Mouse (Mus musculus) bone marrow macrophage, adult 2 months (primary cell): Measurements from ENCODE around the gene Zup1. TPM values are rescaled to one million over a fixed set of nuclear protein-coding genes. Genes with fewer than 3 reads are reported as not detected.
"Not testable (repeated sequence)": the region's sequence is repeated elsewhere in the genome, so short reads cannot be mapped to it uniquely, and the experiment has no call there.

Source experiments
- H3K27ac ChIP-seq: 2 replicates; pipeline ENCODE4 v1.5.1; 2012; ENCODE audit warnings: low read depth, low read length; ENCODE audit not compliant: insufficient read depth
- H3K4me1 ChIP-seq: 2 replicates; pipeline ENCODE4 v1.6.1; 2012; ENCODE audit warnings: low read length; ENCODE audit not compliant: control insufficient read depth, insufficient read depth
- H3K4me3 ChIP-seq: 2 replicates; pipeline ENCODE4 v1.5.1; 2012; ENCODE audit warnings: mild to moderate bottlenecking, low read length, moderate library complexity; ENCODE audit not compliant: insufficient read depth
- CTCF ChIP-seq: IDR thresholded peaks from 2 replicates; pipeline ENCODE4 v1.5.1; 2012; ENCODE audit warnings: low read depth, mild to moderate bottlenecking, low read length, moderate library complexity
- POLR2A ChIP-seq: IDR thresholded peaks from 2 replicates; pipeline ENCODE4 v1.6.1; 2012; ENCODE audit warnings: mild to moderate bottlenecking, low read depth, low read length, borderline replicate concordance
- polyA plus RNA-seq: library from polyadenylated mRNA; stranded (reverse); fragments of >200 nt; gene quantifications from 2 replicates; pipeline ENCODE4 v1.2.4, GENCODE M21; 2012; ENCODE audit not compliant: missing spikeins, insufficient read depth, insufficient read length

Zup1 gene
- polyA plus RNA-seq, 1 experiment, result 44.5 TPM

DNA sequence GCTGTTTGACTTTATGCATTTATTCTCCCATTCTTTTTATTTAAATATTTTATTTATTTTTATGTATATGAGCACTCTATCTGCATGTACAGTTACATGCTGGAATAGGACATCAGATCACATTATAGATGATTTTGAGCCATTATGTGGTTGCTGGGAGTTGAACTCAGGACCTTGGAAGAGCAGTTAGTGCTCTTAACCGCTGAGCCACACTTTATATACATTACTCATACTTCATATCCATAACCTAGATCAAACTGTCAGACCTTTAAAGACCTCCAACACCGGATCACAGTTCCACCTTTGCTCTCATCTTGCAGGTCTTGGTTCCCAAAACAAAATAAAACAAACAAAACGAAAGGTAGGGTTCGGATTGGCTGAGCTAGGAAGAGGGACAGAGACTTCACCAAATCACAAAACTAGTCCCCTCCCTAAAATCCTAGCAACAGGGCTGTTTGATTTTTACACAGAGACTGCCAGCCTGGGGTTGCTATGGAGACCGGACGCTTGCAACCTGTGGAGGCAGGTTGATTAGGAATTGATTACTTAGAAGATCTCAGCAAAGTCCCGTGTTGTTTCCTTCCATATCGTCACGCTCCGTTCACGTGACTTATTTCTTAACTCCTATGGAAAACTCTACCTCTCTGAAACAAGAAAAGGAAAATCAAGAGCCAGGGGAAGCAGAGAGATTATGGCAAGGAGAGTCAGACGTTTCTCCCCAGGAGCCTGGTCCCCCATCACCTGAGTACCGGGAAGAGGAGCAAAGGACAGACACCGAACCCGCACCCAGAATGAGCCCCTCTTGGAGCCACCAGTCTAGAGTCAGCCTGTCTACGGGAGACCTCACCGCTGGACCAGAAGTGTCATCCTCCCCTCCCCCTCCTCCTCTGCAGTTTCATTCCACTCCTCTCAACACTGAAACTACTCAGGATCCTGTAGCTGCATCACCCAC, 46.3 kb downstream of the Zup1 start, which contains the start of gene Rsph4a:
Gene Rsph4a, plus strand, starts transcription at position 582 of the 952 bp plus-strand sequence.
- Histone ChIP-seq H3K4me3 (peak within 1 kb of the TSS; percentile 37), H3K4me1 (no peaks in the 10 kb centered on the region)
- no peak for TF ChIP-seq POLR2A
- TF ChIP-seq CTCF, result no peak

DNA sequence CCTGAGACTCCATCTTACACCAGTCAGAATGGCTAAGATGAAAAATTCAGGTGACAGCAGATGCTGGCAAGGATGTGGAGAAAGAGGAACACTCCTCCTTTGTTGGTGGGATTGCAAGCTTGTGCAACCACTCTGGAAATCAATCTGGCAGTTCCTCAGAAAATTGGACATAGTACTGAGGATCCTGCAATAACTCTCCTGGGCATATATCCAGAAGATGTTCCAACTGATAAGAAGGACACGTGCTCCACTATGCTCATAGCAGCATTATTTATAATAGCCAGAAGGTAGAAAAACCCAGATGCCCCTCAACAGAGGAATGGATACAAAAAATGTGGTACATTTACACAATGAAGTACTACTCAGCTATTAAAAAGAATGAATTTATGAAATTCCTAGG, 49.5 kb downstream of the Zup1 start:
- not testable (repeated sequence) for H3K4me1 ChIP-seq, H3K4me3 ChIP-seq, H3K27ac ChIP-seq

More for the DNA sequence above, 46.3 kb downstream of the Zup1 start, which contains the start of gene Rsph4a:
- H3K27ac ChIP-seq, result no peak within 1 kb of the TSS

GRCm38 (mm10) chr10:33882411-33882810, 68.7 kb downstream of the Zup1 start:
- H3K4me1 ChIP-seq, H3K4me3 ChIP-seq, H3K27ac ChIP-seq: not testable (repeated sequence)

- TF ChIP-seq CTCF (no peak), POLR2A (no peak)
- Histone ChIP-seq H3K27ac (no peak overlapping the region), H3K4me1 (no peaks in the 10 kb centered on the region), H3K4me3 (no peak overlapping the region)
These were observed 78.2 kb downstream of the Zup1 start for GRCm38 (mm10) chr10:33872672-33873398.

- Histone ChIP-seq H3K4me1 (no peaks in the 10 kb centered on the region), H3K27ac (no peak overlapping the region), H3K4me3 (no peak overlapping the region)
- TF ChIP-seq CTCF (no peak), POLR2A (no peak)
These were observed 80.6 kb downstream of the Zup1 start for GRCm38 (mm10) chr10:33870441-33870840.

Other genes starting within 250 kb of the Zup1 start
- gene Sult3a2, start 164.6 kb downstream of the Zup1 start, polyA plus RNA-seq, result not detected in 2 replicates
- not detected in 2 replicates for gene Sult3a1, start 93.5 kb downstream of the Zup1 start, polyA plus RNA-seq
- not detected in 2 replicates for gene Rsph4a, start 46.2 kb downstream of the Zup1 start, polyA plus RNA-seq
- 50.9 and 55.8 TPM in 2 replicates for gene Rwdd1, start 68.4 kb upstream of the Zup1 start, polyA plus RNA-seq
- not detected in 2 replicates for gene Trappc3l, start 86.3 kb upstream of the Zup1 start, polyA plus RNA-seq
- not detected in 2 replicates for gene Calhm4, start 93.0 kb upstream of the Zup1 start, polyA plus RNA-seq
- not detected in 2 replicates for gene Calhm5, start 145.2 kb upstream of the Zup1 start, polyA plus RNA-seq
- 20.6 and 24.7 TPM in 2 replicates for gene Calhm6, start 176.7 kb upstream of the Zup1 start, polyA plus RNA-seq